Mouse (Mus musculus): ENCODE results near the gene 4930535I16Rik. TPM values are rescaled to one million over a fixed set of nuclear protein-coding genes. Genes with fewer than 3 reads are reported as not detected.
"Not testable (repeated sequence)": the region's sequence is repeated elsewhere in the genome, so short reads cannot be mapped to it uniquely, and the experiment has no call there.

4930535I16Rik gene
- polyA plus RNA-seq, 1 experiment, result not detected

DNA sequence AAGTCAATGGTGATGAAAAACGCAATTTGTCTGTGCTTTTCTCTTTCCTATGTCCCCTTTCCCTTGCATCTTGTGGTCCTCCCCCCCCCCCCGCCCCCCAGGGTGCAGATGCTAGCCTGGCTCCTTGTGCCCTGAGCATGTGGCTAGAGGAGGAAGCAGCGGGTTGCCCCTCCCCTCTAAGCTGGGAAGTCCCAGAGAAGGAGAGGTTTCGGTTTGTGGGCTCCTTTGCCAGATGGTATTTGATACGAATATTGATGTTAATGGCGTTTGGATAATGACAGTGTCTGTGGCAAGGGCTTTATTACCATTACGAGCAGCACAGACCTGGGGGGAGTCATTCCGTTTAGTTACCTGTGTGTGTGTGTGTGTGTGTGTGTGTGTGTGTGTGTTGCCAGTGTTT, 34.2 kb upstream of the 4930535I16Rik start:
- no peaks in the 10 kb centered on the region for H3K36me3 ChIP-seq (ENCODE audit: control insufficient read depth, insufficient read depth, low read length, poor library complexity, severe bottlenecking)
- no peaks in the 10 kb centered on the region for H3K9me3 ChIP-seq (replicated peaks; ENCODE audit: control insufficient read depth, insufficient read depth, low read length, poor library complexity, severe bottlenecking)
- no peak overlapping the region for H3K27ac ChIP-seq (ENCODE audit: insufficient read depth, low read length)
- no peak overlapping the region for H3K9ac ChIP-seq (ENCODE audit: low read depth, poor library complexity, severe bottlenecking)
- no peak overlapping the region for H3K4me3 ChIP-seq (ENCODE audit: low read depth, low read length)
- no peaks in the 10 kb centered on the region for H3K4me1 ChIP-seq (ENCODE audit: control insufficient read depth, insufficient read depth, low read length)
- TF ChIP-seq EP300 (IDR thresholded peaks at IDR 0.05; ENCODE audit: insufficient read depth, low read depth, low read length), result no peak
- no peak for TF ChIP-seq CTCF (IDR thresholded peaks at IDR 0.05; ENCODE audit: low read depth, low read length)
- no peak for TF ChIP-seq POLR2A (IDR thresholded peaks at IDR 0.05; ENCODE audit: insufficient read depth, low read length)
- H3K27me3 ChIP-seq (ENCODE audit: control insufficient read depth, insufficient read depth, low read length, poor library complexity, severe bottlenecking), result 0 out of 2 replicates have a peak, but pooled peaks cover 3% of the 10 kb centered on the region

DNA sequence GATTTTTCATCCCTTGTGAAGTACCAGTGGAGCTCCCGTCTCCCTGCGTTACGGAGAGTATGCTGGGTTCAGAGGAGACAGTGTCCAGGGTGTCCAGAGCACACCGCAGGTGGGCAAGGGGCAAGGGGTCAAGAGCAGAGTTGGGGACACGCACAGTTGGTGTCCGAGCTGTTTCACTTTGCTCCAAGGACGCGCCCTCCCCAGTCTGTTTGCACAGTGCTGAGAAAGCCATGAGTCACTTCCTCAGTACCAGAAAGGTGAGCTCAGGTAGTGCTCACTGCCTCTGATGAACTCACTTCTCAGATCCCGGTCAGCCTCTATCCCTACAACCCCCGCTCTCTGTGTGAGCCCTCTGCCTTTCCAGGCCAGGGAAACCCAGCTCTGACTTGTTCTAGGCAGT, 31.8 kb upstream of the 4930535I16Rik start:
- H3K9me3 ChIP-seq (replicated peaks; ENCODE audit: control insufficient read depth, insufficient read depth, low read length, poor library complexity, severe bottlenecking), result no peaks in the 10 kb centered on the region
- no peak overlapping the region for H3K9ac ChIP-seq (ENCODE audit: low read depth, poor library complexity, severe bottlenecking)
- H3K4me1 ChIP-seq (ENCODE audit: control insufficient read depth, insufficient read depth, low read length), result no peaks in the 10 kb centered on the region
- no peaks in the 10 kb centered on the region for H3K36me3 ChIP-seq (ENCODE audit: control insufficient read depth, insufficient read depth, low read length, poor library complexity, severe bottlenecking)
- no peaks in the 10 kb centered on the region for H3K27me3 ChIP-seq (ENCODE audit: control insufficient read depth, insufficient read depth, low read length, poor library complexity, severe bottlenecking)
- no peak overlapping the region for H3K4me3 ChIP-seq (ENCODE audit: low read depth, low read length)
- no peak for TF ChIP-seq CTCF (IDR thresholded peaks at IDR 0.05; ENCODE audit: low read depth, low read length)
- no peak for TF ChIP-seq EP300 (IDR thresholded peaks at IDR 0.05; ENCODE audit: insufficient read depth, low read depth, low read length)
- no peak for TF ChIP-seq POLR2A (IDR thresholded peaks at IDR 0.05; ENCODE audit: insufficient read depth, low read length)
- H3K27ac ChIP-seq (ENCODE audit: insufficient read depth, low read length), result no peak overlapping the region

DNA sequence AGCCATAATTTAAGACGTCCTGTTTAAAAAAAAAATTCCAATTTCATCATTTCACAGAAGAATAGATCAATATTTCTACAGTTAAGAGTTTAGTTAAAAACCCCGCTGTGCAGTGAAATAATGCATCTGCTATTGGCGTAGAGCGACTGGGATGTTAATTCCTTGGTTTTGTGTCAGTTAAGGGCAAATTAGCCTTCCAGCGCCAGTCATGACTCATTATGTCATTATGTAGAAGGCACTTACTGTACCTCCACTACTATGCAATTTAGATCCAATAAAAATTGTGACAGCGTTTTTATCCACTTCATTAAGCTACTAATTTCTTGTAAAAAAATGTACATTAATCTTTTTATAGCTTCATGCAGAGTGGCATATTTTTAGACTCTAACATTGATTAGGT, 31.1 kb upstream of the 4930535I16Rik start:
- Histone ChIP-seq H3K27me3 (ENCODE audit: control insufficient read depth, insufficient read depth, low read length, poor library complexity, severe bottlenecking) (no peaks in the 10 kb centered on the region), H3K4me3 (ENCODE audit: low read depth, low read length) (no peak overlapping the region), H3K36me3 (ENCODE audit: control insufficient read depth, insufficient read depth, low read length, poor library complexity, severe bottlenecking) (no peaks in the 10 kb centered on the region), H3K4me1 (ENCODE audit: control insufficient read depth, insufficient read depth, low read length) (no peaks in the 10 kb centered on the region), H3K9ac (ENCODE audit: low read depth, poor library complexity, severe bottlenecking) (no peak overlapping the region), H3K27ac (ENCODE audit: insufficient read depth, low read length) (no peak overlapping the region), H3K9me3 (replicated peaks; ENCODE audit: control insufficient read depth, insufficient read depth, low read length, poor library complexity, severe bottlenecking) (no peaks in the 10 kb centered on the region)
- TF ChIP-seq EP300 (IDR thresholded peaks at IDR 0.05; ENCODE audit: insufficient read depth, low read depth, low read length), result no peak
- TF ChIP-seq POLR2A (IDR thresholded peaks at IDR 0.05; ENCODE audit: insufficient read depth, low read length), result no peak
- TF ChIP-seq CTCF (IDR thresholded peaks at IDR 0.05; ENCODE audit: low read depth, low read length), result no peak

DNA sequence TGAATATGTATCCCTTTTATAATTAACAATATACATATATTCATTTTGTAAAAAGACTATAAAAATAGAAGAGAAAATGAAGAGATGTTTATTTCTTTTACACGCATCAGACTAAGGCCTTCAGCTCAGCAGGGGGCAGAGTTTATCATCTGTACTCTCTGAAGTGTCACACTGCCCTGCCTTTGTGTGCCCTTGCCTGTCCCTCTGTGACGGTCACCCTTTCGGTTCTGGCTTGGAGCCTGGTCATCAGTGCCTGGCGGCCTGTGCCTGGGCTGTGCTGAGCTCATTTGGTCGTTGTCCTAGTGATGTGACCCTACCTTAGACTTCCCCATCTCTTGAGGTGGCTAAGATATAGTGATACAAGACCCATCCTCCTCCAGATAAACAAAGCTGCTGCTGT, 29.3 kb upstream of the 4930535I16Rik start:
- no peaks in the 10 kb centered on the region for H3K36me3 ChIP-seq (ENCODE audit: control insufficient read depth, insufficient read depth, low read length, poor library complexity, severe bottlenecking)
- no peak overlapping the region for H3K27ac ChIP-seq (ENCODE audit: insufficient read depth, low read length)
- H3K9me3 ChIP-seq (replicated peaks; ENCODE audit: control insufficient read depth, insufficient read depth, low read length, poor library complexity, severe bottlenecking), result no peaks in the 10 kb centered on the region
- no peak overlapping the region for H3K4me3 ChIP-seq (ENCODE audit: low read depth, low read length)
- H3K27me3 ChIP-seq (ENCODE audit: control insufficient read depth, insufficient read depth, low read length, poor library complexity, severe bottlenecking), result no peaks in the 10 kb centered on the region
- H3K9ac ChIP-seq (ENCODE audit: low read depth, poor library complexity, severe bottlenecking), result no peak overlapping the region
- H3K4me1 ChIP-seq (ENCODE audit: control insufficient read depth, insufficient read depth, low read length), result no peaks in the 10 kb centered on the region
- no peak for TF ChIP-seq POLR2A (IDR thresholded peaks at IDR 0.05; ENCODE audit: insufficient read depth, low read length)
- TF ChIP-seq CTCF (IDR thresholded peaks at IDR 0.05; ENCODE audit: low read depth, low read length), result no peak
- TF ChIP-seq EP300 (IDR thresholded peaks at IDR 0.05; ENCODE audit: insufficient read depth, low read depth, low read length), result no peak

DNA sequence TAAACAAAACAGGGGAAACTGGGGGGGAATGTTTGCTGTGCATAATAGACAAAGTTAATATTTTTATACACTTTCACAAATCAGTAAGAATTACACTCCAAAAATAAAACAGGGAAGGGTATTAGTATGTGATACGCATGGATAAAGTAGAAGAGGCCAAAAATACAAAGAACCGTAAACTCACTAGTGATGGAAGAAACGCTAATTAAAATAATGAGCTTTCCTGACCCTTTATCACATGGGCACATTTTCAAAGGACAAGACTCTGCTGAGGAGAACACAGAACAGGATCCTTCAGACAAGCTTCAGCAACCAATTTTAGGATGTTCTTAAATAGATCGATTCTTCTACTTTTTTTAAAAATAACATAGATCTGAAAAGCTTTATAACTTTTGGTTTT, 28.9 kb upstream of the 4930535I16Rik start:
- no peak overlapping the region for H3K9ac ChIP-seq (ENCODE audit: low read depth, poor library complexity, severe bottlenecking)
- no peaks in the 10 kb centered on the region for H3K27me3 ChIP-seq (ENCODE audit: control insufficient read depth, insufficient read depth, low read length, poor library complexity, severe bottlenecking)
- TF ChIP-seq CTCF (IDR thresholded peaks at IDR 0.05; ENCODE audit: low read depth, low read length) (no peak), POLR2A (IDR thresholded peaks at IDR 0.05; ENCODE audit: insufficient read depth, low read length) (no peak), EP300 (IDR thresholded peaks at IDR 0.05; ENCODE audit: insufficient read depth, low read depth, low read length) (no peak)

DNA sequence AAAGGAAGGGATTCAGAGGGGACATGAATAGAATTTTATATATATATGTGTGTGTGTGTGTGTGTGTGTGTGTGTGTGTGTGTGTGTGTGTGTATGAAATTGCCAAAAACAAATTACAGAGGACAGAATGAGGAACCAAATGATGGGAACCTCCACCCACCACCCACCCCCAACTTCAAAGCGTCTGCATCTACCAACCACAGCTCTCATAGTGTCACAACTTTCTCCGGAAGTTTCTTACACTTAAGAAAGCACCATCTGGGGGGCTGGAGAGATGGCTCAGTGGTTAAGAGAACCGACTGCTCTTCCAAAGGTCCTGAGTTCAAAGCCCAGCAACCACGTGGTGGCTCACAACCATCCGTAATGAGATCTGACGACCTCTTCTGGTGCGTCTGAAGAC, 23.1 kb upstream of the 4930535I16Rik start:
- not testable (repeated sequence) for H3K9me3 ChIP-seq (replicated peaks; ENCODE audit: control insufficient read depth, insufficient read depth, low read length, poor library complexity, severe bottlenecking); H3K36me3 ChIP-seq (ENCODE audit: control insufficient read depth, insufficient read depth, low read length, poor library complexity, severe bottlenecking); H3K27me3 ChIP-seq (ENCODE audit: control insufficient read depth, insufficient read depth, low read length, poor library complexity, severe bottlenecking); H3K4me1 ChIP-seq (ENCODE audit: control insufficient read depth, insufficient read depth, low read length); H3K9ac ChIP-seq (ENCODE audit: low read depth, poor library complexity, severe bottlenecking); H3K27ac ChIP-seq (ENCODE audit: insufficient read depth, low read length); H3K4me3 ChIP-seq (ENCODE audit: low read depth, low read length)

More for the DNA sequence above, 28.9 kb upstream of the 4930535I16Rik start:
- Histone ChIP-seq H3K27ac (ENCODE audit: insufficient read depth, low read length) (no peak overlapping the region), H3K4me1 (ENCODE audit: control insufficient read depth, insufficient read depth, low read length) (no peaks in the 10 kb centered on the region), H3K36me3 (ENCODE audit: control insufficient read depth, insufficient read depth, low read length, poor library complexity, severe bottlenecking) (no peaks in the 10 kb centered on the region), H3K9me3 (replicated peaks; ENCODE audit: control insufficient read depth, insufficient read depth, low read length, poor library complexity, severe bottlenecking) (no peaks in the 10 kb centered on the region), H3K4me3 (ENCODE audit: low read depth, low read length) (no peak overlapping the region)
